Mouse (Mus musculus) cortical plate, adult 2 months (tissue): ENCODE measurements around the gene Hagh. TPM values are rescaled to one million over a fixed set of nuclear protein-coding genes. Genes with fewer than 3 reads are reported as not detected.

ENCODE experiments used
- H3K27ac ChIP-seq: fragments of 200-500 bp; 2 replicates; pipeline ENCODE4 v1.5.1; 2012; ENCODE audit warnings: low read length, control low read depth, inconsistent platforms; ENCODE audit not compliant: insufficient read depth
- H3K4me1 ChIP-seq: fragments of 200-500 bp; 2 replicates; pipeline ENCODE4 v1.6.1; 2011; ENCODE audit warnings: low read length; ENCODE audit not compliant: control insufficient read depth, insufficient read depth
- H3K4me3 ChIP-seq: fragments of 200-500 bp; 2 replicates; pipeline ENCODE4 v1.5.1; 2011; ENCODE audit warnings: mild to moderate bottlenecking, low read length, control low read depth; ENCODE audit not compliant: insufficient read depth
- CTCF ChIP-seq: fragments of 200-500 bp; IDR thresholded peaks from 2 replicates; pipeline ENCODE4 v1.5.1; 2011; ENCODE audit warnings: mild to moderate bottlenecking, control low read depth, low read length; ENCODE audit not compliant: insufficient read depth; ENCODE audit errors: extremely low read depth
- POLR2A ChIP-seq: fragments of 200-500 bp; IDR thresholded peaks from 2 replicates; pipeline ENCODE4 v1.6.1; 2011; ENCODE audit warnings: mild to moderate bottlenecking, low read length, control low read depth; ENCODE audit not compliant: insufficient read depth; ENCODE audit errors: extremely low read depth
- polyA plus RNA-seq: library from polyadenylated mRNA; depleted of rRNA; stranded (reverse); fragments of >200 nt; gene quantifications from 2 replicates; pipeline ENCODE4 v1.2.3, GENCODE M21; 2012

The Hagh gene
- polyA plus RNA-seq, 1 experiment, result 138 TPM

GRCm38 (mm10) chr17:24815256-24815655 lies 24.7 kb upstream of the Hagh start:
- Histone ChIP-seq H3K27ac (no peak overlapping the region), H3K4me1 (no peaks in the 10 kb centered on the region), H3K4me3 (no peak overlapping the region)
- TF ChIP-seq POLR2A, result no peak
- no peak for TF ChIP-seq CTCF

DNA sequence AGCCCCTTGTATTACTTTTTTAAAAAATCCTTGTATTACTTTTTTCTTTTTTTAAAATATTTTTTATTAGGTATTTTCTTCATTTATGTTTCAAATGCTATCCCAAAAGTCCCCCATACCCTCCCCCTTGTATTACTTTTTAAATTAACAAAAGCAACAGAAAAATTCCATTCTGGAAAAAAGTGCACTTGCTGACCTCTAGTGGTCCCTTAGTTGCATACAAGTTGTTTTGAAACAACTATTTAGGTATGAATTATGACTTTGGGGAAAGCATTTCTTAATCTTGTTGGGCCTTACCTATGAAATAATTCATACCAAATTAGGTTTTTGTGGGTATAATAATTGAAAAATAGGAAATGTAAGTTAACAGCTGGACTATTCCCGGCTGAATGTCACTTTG lies 22.4 kb upstream of the Hagh start:
- H3K4me3 ChIP-seq, result no peak overlapping the region
- H3K27ac ChIP-seq, result no peak overlapping the region
- no peak for TF ChIP-seq CTCF
- TF ChIP-seq POLR2A, result no peak
- H3K4me1 ChIP-seq, result no peaks in the 10 kb centered on the region

GRCm38 (mm10) chr17:24818172-24818571 lies 21.8 kb upstream of the Hagh start:
- Histone ChIP-seq H3K27ac (no peak overlapping the region), H3K4me3 (no peak overlapping the region), H3K4me1 (no peaks in the 10 kb centered on the region)
- TF ChIP-seq POLR2A, result no peak

DNA sequence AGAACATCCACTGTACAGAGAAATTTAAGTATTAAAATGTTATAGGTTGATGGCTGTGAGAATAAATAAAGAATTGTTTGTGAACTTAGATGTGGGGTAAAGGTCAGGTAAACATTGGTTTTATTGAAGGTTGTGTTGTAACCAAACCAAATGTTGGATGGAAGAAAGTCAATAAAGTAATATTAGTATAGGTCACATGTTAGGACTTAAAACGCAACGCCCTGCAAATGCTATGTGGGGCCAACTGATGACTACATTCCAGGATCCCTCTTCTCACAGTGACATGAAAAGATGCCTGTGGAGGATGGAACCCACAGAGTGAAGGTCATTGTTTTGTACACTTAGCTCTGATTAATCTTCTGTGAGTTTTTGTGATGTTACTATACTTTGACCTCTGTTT lies 20.5 kb upstream of the Hagh start:
- no peak overlapping the region for H3K4me3 ChIP-seq
- H3K27ac ChIP-seq, result no peak overlapping the region
- no peaks in the 10 kb centered on the region for H3K4me1 ChIP-seq
- TF ChIP-seq POLR2A (no peak), CTCF (no peak)

GRCm38 (mm10) chr17:24821351-24822280 lies 18.3 kb upstream of the Hagh start:
- TF ChIP-seq CTCF, result no peak
- TF ChIP-seq POLR2A, result no peak
- no peak overlapping the region for H3K4me3 ChIP-seq
- no peak overlapping the region for H3K27ac ChIP-seq
- no peaks in the 10 kb centered on the region for H3K4me1 ChIP-seq

DNA sequence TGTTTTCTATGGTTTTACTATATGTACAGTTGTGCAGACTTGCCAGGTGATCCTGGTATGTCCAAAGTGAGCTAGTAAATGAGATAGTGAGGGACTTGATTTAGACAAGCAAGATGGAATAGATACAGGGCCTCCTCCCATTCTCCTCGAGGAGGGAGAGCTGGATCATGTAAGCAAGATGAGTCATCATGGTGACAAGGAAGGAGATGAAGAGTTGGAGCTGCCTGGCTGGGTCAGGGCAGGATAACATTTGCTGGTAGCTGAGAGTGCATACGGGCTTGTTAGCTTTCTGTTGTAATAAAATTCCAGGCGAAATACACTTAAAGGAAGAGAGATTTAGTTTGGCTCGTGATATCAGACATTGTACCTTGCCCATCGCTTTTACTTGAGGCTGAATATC lies 398 bp downstream of the Hagh start:
- TF ChIP-seq CTCF (no peak), POLR2A (no peak)
- no peak overlapping the region for H3K27ac ChIP-seq
- no peak overlapping the region for H3K4me3 ChIP-seq
- H3K4me1 ChIP-seq, result peaks cover 3% of the 10 kb centered on the region; the same call in 1 of the 2 replicates

DNA sequence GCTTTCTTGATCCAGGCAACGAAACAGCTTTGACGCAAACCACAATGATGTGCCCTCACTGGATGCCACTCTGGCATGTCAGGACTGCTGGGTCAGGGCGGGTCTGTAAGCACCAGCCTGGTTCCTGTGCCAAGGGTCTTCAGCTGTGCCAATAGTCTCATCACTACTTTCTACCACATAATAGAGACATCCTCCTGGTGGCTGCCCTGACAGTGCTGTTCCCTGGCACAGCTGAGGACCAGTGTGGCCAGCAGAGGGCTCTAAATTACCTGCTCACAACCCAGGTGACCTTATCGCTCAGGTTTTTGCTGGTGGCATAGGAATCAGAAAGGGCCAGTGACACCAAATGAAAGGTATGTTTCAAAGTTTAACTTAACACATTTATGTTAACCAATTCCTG lies 1.2 kb downstream of the Hagh start:
- TF ChIP-seq CTCF (peak; percentile 16; the same call in 1 of the 2 replicates), POLR2A (no peak)
- Histone ChIP-seq H3K27ac (no peak overlapping the region), H3K4me1 (peaks cover 3% of the 10 kb centered on the region; the same call in 1 of the 2 replicates), H3K4me3 (no peak overlapping the region)

DNA sequence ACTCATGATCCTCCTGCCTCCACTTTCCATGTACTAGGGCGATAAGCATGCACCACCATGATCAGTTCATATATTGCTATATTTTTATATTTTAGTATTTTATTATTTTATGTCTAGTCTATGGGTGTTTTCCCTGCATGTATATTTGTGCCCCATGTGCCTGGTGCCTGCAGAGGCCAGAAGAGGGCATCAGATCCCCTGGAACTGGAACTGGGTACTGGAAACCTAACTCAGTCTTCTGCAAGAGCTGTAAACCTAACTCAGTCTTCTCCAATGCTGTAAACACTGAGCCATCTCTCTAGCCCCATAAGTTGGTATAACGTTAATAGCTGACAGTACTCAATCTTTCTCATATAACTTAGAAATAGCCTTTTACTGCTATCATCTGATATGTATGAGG lies 2.7 kb downstream of the Hagh start:
- H3K4me3 ChIP-seq, result no peak overlapping the region
- TF ChIP-seq CTCF (no peak), POLR2A (no peak)

DNA sequence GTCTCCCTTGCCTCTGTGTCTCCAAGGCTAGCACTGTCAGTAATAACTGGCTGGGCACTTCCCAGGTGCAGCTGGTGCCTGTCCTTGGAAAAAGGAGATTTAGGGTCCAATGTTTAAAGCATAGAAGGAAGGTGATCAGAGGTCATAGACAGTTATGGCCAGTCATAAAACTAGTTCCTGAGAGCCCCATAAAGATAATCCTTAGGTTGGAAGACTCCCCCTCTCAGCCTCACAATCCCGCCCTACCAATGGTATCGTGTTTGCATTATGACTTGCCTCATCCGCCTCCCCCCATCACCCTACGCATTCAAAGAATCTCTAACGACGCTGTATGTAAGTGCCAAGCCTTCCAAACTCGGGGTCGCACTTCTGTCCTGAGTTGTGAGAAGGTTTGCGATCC lies 4.6 kb downstream of the Hagh start:
- Histone ChIP-seq H3K27ac (no peak overlapping the region), H3K4me3 (no peak overlapping the region), H3K4me1 (peaks cover 5% of the 10 kb centered on the region)
- no peak for TF ChIP-seq CTCF

More for the DNA sequence above, 2.7 kb downstream of the Hagh start:
- no peak overlapping the region for H3K27ac ChIP-seq
- peaks cover 3% of the 10 kb centered on the region; the same call in 1 of the 2 replicates for H3K4me1 ChIP-seq

DNA sequence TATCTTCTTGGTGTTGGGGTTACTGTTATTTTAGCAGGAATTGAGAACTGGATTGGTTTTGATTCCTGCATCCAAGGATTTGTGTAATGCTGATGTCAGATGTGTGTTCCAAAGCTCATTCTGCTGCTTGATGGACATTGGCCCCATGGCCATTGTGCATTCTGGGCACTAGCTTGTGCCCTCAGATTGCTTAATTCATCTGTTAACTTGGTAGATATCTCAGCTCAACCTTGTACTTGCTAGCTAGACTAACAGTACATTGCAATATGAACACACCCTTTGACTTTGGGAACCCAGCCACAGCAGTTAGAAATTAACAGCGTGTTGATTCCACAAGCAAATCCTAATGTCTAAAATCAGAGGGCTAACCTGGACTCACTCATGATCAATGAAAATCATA lies 7.4 kb downstream of the Hagh start:
- Histone ChIP-seq H3K4me1 (peaks cover 8% of the 10 kb centered on the region), H3K27ac (no peak overlapping the region), H3K4me3 (no peak overlapping the region)
- TF ChIP-seq POLR2A (no peak), CTCF (no peak)
